Mouse (Mus musculus): Measurements from ENCODE around the gene Fam221a.

DNA sequence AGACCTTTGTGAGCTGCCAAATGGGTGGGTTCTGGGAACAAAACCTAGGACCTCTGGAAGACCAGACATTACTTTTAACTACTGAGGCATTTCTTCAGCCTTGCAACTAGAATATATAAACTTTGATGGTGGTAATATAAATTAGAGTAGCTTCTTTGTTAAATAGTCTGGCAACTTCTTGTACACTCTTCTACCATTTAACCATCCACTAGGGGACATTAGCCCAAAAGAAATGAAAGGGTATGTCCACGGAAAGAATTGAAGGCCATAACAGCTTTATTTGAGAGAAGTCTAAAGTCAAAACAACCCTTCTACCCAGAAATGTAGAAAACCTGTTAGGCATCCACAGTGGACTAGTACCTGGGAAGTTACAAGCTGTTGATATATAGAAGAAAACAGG is 26.7 kb downstream of the Fam221a start:
- TF ChIP-seq CTCF (IDR thresholded peaks at IDR 0.05): no peak
- no peak for TF ChIP-seq EP300 (IDR thresholded peaks at IDR 0.05)

Measured in lung, postnatal 0 days (tissue).